Mouse (Mus musculus): ENCODE measurements around the gene Enpep.

The Enpep gene

DNA sequence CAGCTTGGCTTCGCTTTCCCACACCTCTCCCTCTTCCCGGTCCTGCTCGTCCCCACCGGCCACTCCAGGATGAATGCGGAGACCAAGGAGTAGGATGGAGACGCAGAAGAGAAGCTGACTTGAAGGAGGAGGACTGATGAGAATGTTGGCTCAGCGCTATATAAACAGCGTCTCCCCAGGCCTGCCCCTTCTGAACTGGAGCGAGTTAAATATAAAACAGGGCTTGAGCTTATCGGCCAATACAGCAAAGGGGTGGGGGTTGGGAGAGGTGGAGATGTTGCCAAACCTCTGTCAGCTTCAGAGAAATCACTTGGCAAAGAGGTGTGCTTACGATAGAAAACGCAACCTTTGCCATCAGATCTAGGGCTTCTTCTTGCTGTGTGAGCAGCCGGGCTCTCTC is at the start of gene Enpep:
Gene Enpep, minus strand, starts transcription at position 135 of the 400 bp plus-strand sequence.
- no peak for DNase-seq (ENCODE audit: low read depth, low spot score)

- DNase-seq (ENCODE audit: low read depth, low spot score), result peak; percentile 21
Measured at GRCm38 (mm10) chr3:129379109-129379508, 46.6 kb upstream of the Enpep start.

- no peak for DNase-seq (ENCODE audit: low read depth, low spot score)
Measured at GRCm38 (mm10) chr3:129375087-129375486, 42.6 kb upstream of the Enpep start.

DNA sequence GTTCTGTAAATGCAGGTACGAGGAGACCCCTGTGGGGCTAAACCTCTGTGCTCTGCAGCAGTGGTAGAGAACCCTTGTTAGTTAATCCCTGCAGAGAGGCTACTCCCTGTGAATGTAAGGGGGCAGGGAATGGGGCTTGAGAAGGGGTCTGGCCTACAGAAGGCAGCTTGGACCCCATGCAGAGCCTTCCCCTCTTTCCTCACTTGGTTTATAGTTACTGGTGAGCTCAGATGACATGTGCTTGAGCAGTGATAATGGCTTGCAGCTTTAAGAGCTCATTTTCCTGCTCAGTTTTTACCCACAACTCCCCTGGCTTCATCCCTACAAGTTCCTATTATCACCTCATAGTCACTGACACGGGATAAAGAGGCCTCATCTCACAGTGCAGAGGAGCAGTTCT is 40.6 kb upstream of the Enpep start:
- DNase-seq (ENCODE audit: low read depth, low spot score), result no peak

- DNase-seq (ENCODE audit: low read depth, low spot score), result no peak
Measured at GRCm38 (mm10) chr3:129369491-129369890, 37.0 kb upstream of the Enpep start.

DNA sequence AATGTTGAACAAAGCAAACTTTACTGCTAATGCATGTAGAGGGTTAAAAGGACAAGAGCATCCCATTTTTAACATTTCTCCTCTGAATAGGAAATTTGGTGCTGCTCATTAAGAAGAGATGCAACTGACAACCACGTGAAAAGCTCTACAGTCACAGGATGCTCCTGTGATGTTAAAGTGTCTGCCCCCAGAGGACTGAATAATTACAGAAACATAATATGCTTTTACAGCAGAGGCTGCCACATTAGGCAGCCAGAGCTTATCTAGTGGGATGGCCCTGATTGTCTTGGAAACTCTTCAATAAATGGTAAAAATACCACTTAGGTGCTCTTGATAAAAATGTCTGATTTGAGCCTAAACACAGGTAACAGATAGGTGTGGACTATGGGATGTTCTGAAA is 33.4 kb upstream of the Enpep start:
- DNase-seq (ENCODE audit: low read depth, low spot score), result no peak

DNA sequence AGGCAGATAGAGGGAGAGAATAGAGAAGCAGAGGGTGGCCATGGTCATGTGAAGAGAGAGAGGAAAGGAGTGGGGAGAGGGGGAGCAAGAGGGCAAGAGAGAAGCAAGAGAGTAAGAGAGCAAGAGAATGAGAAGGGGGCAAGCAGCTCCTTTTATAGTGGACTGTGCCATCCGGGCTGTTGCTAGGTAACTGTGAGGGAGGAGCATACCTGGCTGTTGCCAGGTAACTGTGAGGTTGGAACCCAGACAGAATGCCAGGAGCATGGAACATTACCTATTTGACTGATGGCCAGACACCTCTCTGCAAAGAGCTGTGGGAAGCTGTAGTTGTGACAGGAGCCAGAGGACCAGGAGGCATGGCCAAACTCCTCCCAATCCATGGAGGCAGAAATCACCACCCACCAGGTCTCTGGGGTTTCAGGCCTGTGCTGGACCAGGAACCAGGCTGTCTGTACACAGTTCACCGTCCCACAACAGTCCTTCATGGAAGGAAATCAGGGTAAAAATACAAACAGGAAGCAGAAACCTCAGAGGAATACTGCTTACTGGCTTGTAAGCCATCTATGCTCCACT is 32.4 kb upstream of the Enpep start:
- no peak for DNase-seq (ENCODE audit: low read depth, low spot score)

DNA sequence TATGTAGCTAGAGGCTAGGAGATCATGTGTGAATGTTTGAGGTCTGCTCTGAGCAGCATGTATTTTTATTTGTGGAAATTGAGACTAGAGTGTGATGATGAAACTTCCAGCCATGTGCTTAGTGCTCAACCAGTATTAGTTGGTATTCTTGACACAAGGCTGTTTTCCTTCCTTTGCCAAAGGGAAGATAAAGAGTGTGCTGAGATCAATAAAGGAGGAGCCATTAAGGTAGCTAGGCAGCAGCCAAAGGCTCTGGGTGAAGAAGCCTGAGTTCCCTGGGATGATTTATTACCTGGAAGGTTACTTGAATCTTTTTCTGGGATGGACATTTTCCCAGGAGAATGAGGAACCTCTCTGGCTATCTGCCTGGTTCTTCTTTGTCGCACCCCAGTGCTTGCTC is 30.9 kb upstream of the Enpep start:
- no peak for DNase-seq (ENCODE audit: low read depth, low spot score)

GRCm38 (mm10) chr3:129358115-129358514 is 25.6 kb upstream of the Enpep start:
- DNase-seq (ENCODE audit: low read depth, low spot score), result no peak

DNA sequence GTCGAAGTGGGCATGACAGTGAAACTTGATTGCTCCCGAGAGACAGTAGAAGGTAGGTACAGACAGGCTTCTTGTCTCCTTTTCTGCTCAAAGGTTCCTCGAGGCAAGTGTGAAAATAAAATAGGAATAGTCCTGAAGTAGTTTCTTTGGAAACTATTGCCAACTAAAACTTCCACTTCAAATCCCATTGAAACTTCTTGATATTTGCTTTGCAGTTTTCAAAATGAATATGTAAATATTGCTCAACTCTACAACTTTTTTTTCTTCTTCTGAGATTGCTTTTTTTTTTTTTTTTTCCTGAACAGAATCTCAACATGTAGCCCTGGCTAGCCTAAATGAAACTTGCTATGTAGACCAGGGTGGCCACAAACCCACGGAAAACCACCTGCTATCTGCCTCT is 21.4 kb upstream of the Enpep start:
- DNase-seq (ENCODE audit: low read depth, low spot score), result no peak

DNA sequence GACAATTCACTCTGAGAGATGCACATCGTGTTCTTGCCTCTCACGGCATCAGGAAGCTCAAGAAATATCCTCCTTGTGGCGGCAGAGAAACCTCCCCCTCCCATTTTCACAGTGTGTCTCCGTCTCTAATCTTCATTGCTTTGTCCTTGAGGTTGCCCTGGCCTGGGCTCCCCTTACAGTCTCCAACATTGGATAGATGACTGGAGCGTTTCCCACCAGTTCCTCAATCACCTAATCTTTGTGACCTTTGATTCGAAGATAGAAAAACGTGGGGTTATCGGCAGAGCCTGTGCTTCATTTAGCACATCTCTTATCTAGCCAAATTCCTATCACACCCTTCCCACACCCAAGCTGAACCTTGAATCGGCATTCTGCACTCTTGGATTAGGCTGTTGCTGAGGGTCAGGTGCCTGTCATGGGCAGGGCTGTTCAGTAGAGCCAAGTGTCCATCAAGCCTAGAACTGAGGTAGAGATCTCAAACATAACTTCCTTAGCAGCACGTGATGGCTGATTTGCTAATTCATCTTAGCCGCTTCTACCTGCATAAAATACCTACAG is 18.9 kb upstream of the Enpep start:
- no peak for DNase-seq (ENCODE audit: low read depth, low spot score)

- no peak for DNase-seq (ENCODE audit: low read depth, low spot score)
Measured at GRCm38 (mm10) chr3:129347277-129347676, 14.8 kb upstream of the Enpep start.

- no peak for DNase-seq (ENCODE audit: low read depth, low spot score)
Measured at GRCm38 (mm10) chr3:129342767-129343166, 10.2 kb upstream of the Enpep start.

DNA sequence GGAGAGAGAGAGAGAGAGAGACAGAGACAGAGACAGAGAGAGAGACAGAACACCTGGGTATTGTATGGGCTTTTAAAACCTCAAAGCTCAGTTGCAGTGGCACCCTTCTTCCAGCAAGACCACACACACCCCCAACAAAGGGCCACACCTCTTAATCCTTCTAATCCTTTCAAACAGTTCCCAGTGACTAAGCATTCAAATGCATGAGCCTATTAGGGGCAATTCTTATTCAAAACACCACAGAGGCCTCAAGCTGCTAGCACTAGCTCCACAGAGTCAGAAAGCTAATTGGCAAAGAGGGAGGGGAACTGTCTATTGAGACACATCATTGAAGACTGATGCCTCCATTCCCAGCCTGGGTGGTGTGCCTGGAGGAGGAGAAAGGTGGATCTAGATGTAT is 8.5 kb upstream of the Enpep start:
- DNase-seq (ENCODE audit: low read depth, low spot score), result no peak

GRCm38 (mm10) chr3:129338296-129339091 is 6.0 kb upstream of the Enpep start:
- no peak for DNase-seq (ENCODE audit: low read depth, low spot score)

DNA sequence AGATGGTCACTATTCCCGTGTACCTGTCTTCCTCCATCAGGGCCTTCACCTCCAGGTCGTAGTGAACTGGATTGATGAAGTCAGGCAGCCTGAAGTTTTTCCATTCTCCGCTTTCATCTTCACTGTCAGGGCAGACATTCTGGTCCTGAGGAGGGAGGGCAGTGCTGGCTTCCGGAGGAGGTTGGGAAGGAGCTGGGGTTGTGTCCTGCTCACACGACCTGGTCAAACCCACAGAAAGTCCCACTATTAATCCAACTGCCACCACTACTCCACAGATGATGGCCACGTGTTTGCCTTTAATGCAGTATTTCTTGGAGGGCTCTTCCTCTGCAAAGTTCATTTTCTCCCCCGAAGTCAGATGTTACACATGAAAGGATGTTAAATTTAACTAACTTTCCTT is 378 bp downstream of the Enpep start:
- DNase-seq (ENCODE audit: low read depth, low spot score), result no peak

DNA sequence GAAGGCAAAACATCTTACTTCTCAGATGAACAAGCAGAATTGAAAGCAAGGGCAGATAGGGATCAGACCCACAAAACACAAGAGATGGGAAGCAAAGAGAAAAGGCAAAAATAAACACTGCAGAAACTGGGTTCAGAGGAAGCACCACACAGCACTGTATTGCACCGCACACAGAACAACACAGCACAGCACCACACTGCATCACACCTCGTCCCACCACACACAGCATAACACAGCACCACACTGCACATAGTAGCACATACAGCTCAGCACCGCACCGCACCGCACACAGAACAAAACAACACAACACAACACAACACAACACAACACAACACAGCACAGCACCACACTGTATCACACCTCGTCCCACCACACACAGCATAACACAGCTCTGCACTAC is 1.1 kb downstream of the Enpep start:
- no peak for DNase-seq (ENCODE audit: low read depth, low spot score)

DNA sequence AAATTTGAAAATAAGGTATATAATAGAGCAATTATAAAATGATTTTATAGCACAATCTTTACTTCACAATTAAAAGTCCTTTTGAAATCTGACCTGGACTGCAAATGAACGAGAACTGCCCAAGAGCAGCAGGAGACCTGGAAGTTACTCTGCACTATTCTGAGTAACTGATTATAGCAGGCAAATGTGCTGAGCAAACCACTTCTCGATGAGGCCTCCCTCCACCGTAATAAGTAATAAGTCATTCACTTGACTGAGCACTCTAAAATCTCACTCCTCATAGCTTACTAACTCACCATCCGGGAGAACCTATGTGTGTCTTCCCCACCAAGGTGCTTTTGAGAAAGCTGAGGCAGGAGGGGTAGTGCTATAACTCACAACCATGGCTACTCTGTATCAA is 4.5 kb downstream of the Enpep start:
- no peak for DNase-seq (ENCODE audit: low read depth, low spot score)

GRCm38 (mm10) chr3:129321585-129321984 is 10.9 kb downstream of the Enpep start:
- no peak for DNase-seq (ENCODE audit: low read depth, low spot score)

- DNase-seq (ENCODE audit: low read depth, low spot score), result no peak
Measured at GRCm38 (mm10) chr3:129317032-129317729, 15.3 kb downstream of the Enpep start.

- DNase-seq (ENCODE audit: low read depth, low spot score), result no peak
Measured at GRCm38 (mm10) chr3:129313671-129314415, 18.7 kb downstream of the Enpep start.

GRCm38 (mm10) chr3:129313221-129313620 is 19.3 kb downstream of the Enpep start:
- no peak for DNase-seq (ENCODE audit: low read depth, low spot score)
